Mouse (Mus musculus) gastrocnemius, postnatal 25 days (tissue): ENCODE measurements at regions not wholly inside any gene's neighbourhood (a gene's known extent, or its start where the extent isn't known, plus 50 kb on each side); places are given as distances from the start of the nearest gene placed in this dataset.

ENCODE experiments used
- DNase-seq: peaks from one replicate; pipeline ENCODE4 v3.0.0; 2022

GRCm38 (mm10) chr14:100610017-100610760 is 325.7 kb upstream of the Klf12 start:
- DNase-seq: no peak

- DNase-seq: peak; percentile 44
Observed at GRCm38 (mm10) chr14:100607109-100607508, 322.6 kb upstream of the Klf12 start.

DNA sequence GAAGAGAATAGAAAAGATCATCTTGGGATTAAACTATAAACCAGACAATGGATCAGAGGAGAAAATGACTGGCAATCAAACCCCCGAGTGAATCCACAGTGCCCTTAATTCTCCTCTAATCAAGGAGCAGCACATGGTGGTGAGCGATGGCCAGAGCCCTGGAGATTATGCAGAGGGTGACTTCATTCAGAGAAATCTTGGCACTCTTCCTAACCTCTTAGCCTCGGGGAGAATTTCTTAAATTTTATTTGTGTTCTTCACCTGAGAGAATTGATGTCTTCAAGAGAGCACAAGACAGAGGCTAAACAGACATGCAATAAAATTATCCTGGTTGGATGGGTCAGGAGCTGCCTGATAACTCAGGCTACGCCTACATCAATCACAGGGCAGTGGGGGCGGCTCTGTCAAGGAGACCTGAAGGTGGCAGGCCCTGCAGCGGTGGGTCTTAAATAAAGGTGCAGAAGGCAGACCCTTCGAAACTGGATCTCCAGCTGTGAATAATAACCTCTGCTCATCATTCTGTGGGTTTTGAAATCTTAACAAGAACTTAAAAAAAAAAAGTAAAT is 316.5 kb upstream of the Klf12 start:
- no peak for DNase-seq

DNA sequence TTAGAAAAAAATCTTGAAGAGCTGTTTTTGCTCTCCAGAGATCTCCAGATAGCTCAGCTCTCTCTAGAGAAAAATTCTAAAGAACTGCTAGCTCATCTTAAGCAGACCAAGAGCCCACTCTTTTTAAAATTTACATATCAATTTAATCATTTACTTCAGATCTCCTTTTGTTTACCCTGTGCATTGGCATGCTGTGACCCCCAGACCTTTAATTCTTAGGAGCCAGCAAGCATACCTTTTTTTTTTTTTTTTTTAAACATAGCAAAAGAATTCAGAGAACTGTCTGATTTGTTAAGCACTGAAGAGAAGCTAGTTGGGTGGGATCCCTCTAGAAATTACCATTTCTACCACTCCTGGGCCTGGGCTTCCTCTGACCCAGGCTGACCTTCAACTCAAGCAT is 285.5 kb upstream of the Klf12 start:
- no peak for DNase-seq

DNA sequence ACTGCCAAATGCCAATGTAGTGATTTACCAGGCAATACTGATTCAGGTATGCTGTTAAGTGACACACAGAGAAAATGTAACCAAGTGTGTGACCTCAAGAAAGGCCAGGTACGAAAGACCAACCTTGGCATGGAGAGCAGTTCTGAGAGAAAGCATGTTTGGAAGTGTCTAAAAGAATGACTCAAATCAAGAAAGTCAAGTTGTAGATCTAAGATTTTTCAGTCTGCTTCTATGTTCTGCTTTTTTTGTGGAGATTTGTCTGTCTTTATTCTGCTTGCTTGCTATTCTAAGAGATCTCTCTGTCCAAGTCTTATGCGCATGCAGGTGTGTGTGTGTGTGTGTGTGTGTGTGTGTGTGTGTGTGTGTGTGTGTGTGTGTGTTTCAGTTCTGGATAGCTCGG is 277.4 kb upstream of the Klf12 start:
- DNase-seq: no peak

- peak; percentile 77 for DNase-seq
Observed at GRCm38 (mm10) chr14:100558378-100558777, 273.9 kb upstream of the Klf12 start.

DNA sequence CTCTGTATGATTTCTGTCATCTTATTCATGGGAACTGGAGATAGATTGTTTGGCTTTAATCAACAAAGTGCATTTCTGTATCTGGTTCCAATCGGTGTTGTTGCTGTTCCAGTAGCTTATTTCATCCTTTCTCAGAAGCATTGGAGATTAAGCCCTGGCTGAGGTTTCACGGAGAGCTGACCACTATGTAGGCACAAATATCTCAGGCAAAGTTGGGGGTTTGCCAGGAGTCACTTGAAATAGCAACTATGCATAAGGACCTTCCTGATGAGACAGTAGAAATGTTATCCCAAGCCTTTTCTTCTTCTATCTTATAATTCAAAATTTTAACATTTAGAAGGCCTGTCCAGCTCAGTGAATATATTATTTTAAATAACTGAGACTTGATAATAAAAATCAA is 268.0 kb upstream of the Klf12 start:
- no peak for DNase-seq

DNA sequence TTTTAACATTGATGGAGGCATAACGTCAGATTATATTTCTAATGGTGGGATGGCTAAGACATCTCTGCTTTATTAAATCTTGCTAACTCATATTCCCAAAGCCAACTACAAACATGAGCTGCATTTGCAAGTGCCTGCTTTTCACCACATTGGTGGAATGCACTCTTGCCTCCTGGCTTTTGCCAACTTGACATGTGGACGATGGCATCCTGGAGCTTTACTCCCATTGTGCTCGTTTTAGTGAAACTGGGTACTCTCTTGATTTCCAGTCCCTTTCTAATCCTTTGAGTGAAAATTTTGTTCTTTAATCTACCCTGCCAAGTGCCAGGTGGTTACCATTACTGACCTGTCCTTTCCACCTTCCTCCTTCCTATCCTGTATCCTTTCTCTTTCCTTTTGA is 265.8 kb upstream of the Klf12 start:
- no peak for DNase-seq

GRCm38 (mm10) chr14:100530217-100530616 is 245.7 kb upstream of the Klf12 start:
- no peak for DNase-seq

GRCm38 (mm10) chr14:100529758-100530157 is 245.3 kb upstream of the Klf12 start:
- DNase-seq: no peak

GRCm38 (mm10) chr14:100509396-100509795 is 224.9 kb upstream of the Klf12 start:
- DNase-seq: no peak

DNA sequence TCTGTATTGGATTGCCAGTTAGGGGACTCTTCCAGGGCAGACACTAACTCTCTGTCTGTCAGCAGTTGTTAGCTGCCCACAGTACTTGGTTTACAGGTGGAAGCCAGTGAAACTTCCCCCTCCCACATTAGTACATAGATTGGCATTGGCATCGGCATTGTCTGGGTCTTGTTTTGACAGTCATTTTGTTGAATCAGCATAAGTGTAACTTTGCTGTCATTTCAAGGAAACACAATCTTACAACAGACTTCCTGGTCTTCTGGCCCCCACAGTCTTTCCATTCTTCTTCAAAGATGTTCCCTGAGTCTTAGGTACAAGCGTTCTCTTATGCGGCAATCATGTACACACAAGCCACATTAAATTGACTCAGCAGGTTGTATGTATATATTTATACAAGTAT is 223.6 kb upstream of the Klf12 start:
- DNase-seq: no peak

DNA sequence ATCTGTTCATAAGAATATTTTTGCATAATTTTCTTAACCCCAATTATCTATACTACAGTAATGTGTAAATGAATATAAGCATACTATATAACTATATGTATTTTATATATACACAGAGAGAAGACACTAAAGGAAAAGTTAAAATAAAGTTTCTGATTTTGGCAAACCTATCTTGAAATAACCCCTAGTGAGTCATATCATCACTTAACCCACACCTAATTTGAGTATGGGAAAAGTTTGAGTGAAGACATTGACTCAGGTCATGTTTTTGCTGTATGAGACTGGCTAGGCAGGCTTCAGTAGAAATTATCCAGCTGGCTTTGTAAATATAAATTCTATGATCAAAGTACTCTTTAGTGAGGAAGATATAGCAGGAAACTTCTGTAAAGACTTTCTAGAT is 223.1 kb upstream of the Klf12 start:
- DNase-seq: no peak

- no peak for DNase-seq
Observed at GRCm38 (mm10) chr14:100488837-100489236, 204.4 kb upstream of the Klf12 start.

- no peak for DNase-seq
Observed at GRCm38 (mm10) chr14:100485489-100485888, 201.0 kb upstream of the Klf12 start.

DNA sequence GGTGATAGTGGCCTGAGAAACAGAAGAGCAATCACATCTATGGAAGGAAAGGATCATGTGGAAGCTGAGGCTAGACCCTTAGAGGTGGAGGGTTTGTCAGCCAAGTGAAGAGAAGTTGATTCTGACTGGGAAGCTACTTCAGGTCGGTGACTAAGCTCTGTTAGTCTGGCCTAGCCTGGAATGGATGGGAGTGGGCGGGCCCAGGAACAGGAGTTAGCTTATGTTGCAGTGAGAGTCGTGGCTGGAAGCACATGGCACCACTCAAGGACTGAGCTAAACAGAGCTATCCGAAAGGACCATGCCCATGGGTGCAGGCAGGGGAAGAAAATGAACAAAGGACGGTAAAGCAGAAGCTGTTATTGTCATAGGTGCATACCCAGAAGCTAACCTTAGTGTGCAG is 199.6 kb upstream of the Klf12 start:
- DNase-seq: no peak

DNA sequence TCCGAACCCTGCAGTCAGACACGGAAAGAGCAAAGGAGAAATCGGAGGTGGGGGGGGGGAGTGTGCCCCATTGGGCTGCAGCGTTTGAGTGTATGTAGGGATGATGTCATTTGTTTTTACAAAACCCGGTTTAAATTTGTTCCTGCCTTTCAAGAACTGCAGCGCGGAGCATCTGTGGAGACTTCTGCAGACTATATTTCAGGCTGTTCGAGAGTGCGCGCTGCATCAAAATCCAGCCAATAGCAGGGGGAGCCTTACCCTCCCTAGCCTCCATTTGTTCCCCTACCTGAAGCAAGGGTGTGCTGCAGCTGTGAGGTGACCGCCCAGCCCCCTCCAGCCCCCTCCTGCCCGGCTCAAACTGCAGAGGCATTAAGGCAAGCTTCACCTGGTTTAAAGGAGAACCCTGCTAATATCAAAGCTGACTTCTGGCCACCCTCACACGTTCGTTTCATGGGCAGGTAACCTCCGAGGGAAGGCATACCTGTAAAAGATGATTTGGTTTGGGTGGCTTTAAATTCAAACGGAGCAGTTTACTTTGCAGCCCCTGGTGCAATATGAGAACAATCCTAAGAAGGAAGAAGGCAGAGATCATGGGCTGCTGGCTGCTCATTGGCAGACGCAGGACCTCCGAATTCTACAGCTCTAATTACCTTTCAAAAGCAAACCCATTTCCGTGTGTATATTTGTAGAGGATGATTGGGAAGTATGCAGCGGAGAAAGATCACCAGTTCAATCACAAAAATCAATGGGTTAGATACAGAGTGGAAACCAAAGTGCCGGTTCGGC is 193.3 kb upstream of the Klf12 start:
- no peak for DNase-seq

GRCm38 (mm10) chr14:100468311-100468710 is 183.8 kb upstream of the Klf12 start:
- peak; percentile 48 for DNase-seq

DNA sequence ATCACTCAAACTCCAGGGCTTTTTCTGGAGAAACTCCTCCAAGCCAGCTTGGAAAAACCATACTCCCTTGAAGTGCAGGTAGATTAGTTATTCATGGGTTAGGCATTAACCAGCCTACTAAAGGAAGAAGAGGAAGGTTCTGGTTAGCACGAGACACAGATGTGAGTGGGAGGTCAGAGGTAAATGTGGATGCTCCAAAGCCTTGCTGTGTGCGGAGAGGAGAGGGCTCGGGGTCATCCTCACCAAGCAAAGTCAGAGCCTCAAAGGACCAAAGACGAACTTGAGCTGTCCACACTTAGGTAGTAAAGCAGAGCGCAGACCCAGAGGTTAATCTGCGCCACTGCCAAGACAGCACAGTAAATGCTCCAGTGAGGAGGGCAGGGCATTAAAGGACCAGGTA is 177.8 kb upstream of the Klf12 start:
- DNase-seq: no peak

DNA sequence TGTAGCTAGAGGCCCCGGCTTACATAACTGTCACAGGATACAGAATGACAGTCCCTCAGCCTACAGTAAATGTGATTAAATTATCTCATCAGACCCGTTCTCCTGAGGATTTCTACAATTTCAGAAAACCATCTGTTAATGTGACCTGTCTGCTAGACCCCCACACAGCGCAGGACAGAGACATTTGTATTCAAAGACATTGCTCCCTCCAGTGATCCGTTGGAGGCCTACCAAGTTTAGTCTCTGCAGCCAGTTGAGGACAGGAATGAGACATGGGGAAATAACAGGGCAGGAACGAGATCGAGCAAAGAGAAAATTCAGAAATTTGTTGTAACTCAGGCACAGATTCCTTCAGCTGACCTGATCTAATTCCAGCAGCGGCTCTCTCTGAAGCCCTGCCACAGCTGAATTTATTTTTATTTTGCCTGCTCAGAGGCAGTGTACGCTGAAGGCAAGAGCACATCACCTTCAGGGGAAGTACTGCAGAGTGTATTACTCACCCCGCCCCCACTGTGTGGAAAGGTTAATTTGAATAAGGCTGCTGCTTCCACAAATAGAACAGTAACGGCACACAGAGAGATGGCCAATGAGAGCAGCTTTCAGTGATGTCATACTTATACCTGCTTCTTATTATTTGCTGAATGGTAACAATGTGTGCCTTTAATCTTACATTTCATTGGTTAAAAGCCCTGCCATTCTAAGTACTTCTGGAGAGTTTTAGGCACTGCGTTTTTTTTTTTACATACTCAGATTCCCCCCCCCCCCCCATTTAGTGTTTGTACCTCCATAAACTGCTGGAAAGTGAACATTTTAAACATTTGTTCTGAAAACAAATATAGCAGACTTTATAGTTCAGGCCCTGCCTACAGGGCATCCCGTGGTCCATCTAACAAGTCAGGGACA is 176.9 kb upstream of the Klf12 start:
- peak; percentile 67 for DNase-seq

DNA sequence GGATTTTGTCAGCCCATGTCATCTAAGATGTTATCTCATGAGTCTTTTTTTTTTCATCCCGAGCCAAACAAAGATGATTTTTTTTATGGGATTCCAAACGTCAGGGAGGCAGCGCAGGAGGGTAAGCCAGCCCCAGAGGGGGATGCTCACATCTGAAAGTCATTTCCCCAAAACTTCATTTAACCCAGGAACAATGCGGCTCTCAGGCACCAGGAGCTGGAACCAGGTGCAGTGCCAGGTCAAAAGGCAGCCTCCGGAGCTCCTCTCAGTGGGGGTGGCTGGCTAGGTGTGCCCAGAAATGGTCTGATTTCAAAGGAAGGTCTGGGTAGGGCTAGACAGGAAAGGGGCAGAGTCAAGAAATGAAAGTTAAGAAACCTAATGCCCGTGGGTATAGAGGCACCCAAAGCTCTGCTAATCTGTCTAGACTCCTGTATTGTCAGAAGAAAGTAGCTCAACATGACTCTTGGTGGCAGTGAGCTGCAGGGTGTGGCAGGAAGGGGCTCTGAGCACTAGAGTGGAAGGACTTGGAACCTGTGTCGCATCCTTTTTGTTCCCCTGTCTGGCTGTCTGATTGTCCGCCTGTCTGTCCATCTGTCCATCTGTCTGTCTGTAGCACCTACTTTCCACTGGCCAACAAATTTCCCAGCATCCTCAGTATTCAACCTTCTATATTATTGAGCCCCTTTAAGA is 175.3 kb upstream of the Klf12 start:
- DNase-seq: no peak
